Mouse (Mus musculus) gastrocnemius, adult 8-10 months (tissue): ENCODE results near the gene Sobp. TPM values are rescaled to one million over a fixed set of nuclear protein-coding genes. Genes with fewer than 3 reads are reported as not detected.

ENCODE experiments used
- DNase-seq, 2 experiments: peaks; one replicate each; pipeline ENCODE4 v3.0.0; 2022; ENCODE audit warnings: low spot score in 2 of 2
- total RNA-seq, 4 experiments: library from RNA; stranded (reverse); gene quantifications; 2 replicates each; pipeline ENCODE4 v1.2.4; 2022

The Sobp gene
- total RNA-seq, 4 experiments from 2014 or later, result 33.7 to 39.5 (median 35.8) TPM

DNA sequence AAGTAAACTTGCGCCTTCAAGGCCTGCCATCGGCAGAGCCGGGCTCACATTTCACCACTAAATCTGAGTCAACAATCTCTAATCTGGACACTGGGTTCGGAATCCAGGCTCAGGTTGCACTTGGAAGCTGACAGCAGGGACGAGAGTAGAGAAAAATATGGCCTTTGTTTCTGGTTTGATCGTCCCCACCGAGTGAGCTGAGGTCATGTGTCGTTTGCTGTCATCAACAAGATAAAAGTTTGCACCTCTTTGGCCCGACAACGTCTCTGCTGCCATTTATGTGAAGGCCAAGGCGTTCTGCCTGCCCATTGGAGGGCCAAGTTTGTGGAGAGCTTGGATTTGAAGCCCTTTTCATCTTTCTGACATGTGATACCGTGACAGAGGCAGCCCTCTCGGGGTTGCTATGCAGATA is 178.8 kb downstream of the Sobp start:
- peak; percentile 41 to 62 for DNase-seq

DNA sequence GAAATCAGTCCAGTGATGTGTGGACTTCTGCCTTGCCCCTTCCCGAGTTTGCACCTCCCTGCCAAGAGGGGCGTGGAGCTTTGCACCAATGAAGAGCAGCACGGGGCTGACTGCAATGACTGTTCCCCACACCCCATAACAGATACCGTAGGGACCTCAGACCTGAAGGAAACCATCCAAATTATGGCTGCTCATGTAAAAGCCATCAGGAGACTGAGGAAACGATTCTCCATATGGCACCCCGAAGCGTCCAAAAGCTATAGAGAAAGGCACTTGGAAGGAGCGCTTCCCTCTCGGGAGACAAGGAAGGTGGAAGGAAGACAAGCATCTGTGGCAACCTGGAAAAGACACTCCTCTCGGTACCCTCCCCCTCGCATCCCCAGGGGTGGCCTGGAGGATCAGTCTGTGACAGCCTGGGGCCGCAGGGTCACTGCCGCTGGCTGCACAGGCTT is 180.0 kb downstream of the Sobp start:
- DNase-seq, result peak; percentile 40 to 68

DNA sequence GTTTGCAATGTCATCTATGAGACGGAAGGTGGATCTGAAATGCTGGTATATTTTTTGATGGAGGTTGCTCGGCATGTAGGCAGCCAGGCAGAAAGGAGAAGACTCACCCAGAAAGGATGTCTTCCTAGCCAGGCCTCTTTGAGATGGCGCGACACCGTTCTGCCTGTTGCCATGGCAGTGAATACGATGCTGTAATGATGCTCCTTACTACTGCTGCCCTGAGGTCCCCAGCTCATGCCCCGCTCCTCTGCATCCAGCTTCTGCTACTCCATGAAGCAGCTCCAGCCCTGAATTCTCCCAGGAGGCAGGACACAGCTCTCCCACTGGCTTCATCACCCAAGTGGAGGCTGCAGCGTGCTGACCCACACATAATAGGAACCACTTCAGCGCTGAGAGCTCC is 183.3 kb downstream of the Sobp start:
- DNase-seq, result no peak

DNA sequence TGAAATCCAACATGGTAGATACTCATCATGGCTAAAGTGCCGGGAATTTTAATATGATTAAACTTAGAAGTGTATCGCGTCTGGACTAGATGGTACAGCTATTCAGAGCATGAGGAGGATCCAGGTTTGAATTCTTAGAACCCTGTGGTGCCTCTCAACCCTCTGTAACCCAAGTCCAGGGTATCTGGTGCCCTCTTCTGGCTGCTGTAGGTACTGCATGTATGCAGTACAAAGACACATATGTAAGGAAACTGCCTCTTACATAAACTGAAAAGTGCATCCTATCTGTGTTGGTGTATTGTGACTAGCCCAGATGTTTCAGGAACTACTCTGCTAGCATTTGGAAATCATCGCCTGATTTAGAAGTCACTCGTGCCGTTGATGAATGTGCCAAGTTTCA is 184.4 kb downstream of the Sobp start:
- DNase-seq, result no peak

DNA sequence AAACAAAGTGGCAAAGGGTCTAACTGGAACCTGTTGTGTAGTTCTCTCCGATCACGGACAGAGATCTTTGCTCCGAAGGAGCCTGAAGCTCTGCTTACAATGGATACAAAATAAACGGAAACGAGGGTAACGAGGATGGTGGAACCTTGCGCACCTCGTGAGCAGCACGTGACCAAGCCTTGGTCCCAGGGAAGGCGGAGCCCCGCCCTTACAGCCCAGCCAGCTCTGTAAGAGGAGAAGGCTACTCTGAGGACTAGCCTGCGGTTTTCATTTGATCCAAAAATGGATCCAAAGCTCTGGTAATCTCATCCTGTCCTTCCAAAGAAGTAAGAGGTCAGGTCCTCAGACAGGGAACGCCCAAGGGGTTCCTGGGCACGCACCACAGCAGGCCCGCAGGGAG is 185.7 kb downstream of the Sobp start:
- DNase-seq, result peak; percentile 74 to 83

DNA sequence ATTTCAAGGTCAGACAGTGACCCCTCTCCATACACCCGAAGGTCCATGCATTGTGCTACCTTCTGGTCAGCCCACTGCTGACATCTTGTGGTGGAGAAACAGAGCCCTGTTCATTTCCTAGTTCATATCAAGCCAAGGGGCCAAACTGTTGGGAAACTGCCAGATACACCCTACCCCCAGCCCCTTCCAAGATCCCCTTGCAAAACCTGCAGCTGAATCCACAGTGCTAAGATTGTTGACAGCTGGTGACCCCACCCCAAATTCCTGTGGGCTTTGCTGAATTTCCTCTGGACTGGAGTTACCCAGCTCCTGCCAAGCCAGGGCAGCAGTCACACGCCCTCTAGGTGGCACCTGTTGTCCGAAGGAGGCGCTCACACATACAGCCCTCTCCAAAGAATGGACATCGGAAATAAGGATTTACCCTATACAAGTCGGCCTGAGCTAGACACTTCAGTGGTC is 186.7 kb downstream of the Sobp start:
- DNase-seq, result peak; percentile 66 to 76

DNA sequence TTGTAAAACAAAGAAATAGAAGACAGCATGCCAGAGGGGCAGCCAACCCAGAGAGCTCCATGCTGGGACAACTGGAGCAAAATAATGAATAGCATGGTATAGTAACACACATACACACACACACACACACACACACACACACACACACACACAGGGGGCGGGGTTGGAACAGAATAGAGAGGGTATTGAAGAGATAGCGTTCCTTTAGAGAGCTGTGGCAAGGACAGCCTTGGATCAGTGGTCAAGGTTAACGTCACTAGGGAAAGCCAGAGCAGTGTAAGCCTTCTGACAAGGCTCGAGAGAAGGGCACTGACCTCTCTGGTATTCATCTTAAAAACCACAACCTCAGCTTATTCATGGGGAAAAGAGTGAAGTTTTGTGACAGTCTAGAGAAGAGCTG is 189.4 kb downstream of the Sobp start:
- DNase-seq, result no peak

DNA sequence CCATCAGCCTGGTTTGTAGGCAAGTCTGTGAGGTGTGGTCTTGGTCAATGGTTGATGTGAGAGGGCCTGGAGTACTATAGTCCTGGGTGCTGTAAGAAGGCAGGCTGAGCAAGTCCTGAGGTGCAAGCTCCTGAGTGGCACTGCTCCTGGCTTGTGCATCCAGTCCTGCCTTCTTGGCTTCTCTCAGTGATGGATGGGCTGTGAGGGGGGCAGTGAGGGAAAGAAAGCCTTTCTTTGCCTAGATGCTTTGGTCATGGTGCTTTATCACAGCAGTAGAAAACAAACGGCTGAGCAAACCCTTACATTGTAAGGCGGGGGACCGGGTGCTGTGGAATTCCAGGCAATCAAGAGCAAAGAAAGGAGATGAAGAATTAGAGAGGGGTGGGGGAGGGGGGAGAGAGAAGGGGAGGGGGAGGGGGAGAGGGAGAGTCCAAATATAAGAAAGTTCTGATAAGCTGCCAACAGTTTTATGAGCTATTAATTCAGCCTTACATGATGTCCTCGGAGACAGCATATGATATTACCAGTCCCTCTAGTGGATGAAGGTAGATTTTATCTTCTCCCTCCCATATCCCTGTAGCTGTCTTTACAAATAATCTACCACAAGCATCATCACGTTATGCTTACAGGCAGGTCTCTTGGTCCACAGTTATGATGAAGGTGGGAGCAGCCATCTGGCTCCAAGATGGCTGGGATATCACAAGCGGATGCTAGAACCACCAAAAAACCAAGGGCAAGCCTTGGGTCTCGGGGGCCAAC is 193.2 kb downstream of the Sobp start:
- DNase-seq, result no peak

DNA sequence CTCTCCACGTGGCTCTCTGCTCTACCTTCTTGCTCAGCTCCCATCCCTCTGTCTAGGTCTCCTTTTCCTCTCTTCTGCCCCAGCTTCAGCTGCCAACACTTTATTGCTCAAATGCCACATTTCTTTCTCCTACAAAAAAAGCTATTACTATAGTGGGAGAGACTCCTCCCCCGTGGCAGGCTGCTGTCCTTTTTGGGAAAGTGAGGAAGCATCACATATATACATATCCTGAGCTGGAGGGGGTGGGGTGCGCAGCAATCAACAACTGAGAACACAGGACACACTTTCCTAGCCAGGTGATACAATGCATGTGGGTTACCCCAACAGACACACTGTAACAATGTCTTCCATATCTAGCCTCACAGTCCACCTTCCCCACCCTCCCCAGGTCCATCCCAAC is 196.0 kb downstream of the Sobp start:
- DNase-seq, result no peak

DNA sequence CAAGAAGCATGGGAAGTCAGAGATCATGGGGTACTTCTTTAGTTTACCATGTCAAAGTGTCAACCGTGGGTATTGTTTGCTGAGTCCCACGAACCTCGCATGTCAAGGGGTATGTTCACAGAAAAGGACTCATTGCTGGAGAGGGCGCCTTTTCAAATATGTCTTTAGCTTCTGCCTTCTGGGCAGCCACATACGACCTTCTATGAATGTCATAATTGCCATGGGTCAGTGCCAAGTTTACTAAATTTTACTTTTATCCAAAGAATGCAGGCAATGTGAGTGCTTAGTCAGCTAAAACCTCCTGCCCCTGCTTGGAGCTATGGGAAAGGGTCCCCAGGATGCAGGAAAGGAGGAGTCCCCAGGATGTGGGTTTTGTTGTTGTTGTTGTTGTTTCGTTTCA is 197.8 kb downstream of the Sobp start:
- DNase-seq, result no peak

DNA sequence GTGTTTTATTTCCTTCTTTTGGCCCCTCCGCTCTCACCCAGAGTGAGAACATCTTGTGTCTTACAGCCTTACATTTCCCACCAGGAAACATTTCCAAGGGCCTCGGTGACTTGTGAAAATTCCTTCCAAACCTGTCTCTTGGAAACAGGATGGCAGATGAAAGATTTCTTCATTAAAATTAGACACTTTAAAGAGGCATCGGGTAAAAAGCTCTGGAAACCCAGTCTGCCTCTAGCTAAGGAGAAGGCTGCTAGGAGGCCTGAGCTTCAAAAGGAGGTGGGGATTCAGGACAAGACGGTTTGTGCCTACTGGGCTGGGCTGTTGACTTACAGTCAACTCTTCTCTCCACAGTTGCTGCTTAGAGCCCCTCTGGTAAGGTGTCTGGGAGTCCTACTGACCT is 200.8 kb downstream of the Sobp start:
- no peak for DNase-seq

DNA sequence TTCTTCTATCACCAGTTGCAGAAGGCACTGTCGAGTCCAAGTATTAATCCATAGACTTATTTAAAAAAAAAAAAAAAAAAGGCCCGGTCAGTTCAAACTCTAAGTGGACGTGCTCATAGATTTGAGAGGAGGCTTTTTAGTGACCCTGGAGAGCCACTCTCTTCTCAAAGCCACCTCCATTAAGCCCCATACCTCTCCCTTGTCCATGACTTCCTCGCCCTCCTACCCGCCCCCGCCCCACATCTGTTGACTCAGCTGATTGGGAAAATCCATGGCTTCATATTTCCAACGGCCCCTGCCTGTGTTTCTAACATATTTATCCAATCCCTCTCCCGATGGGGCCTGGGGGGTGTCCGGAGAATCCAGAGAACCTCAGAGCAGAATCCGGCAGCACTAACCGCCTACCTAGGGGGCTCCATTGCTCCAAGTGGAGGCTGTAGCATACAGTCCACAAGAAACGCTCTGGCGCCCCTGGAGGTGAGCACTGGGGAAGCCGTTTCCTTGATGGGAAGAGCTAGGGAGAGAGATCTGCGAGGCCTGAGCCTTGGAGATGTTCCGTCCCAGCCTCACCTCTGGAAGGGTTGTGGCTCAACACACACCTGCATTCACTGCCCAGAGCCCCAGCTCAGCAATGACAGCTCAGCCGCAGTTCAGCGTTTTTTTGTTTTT is 201.7 kb downstream of the Sobp start:
- DNase-seq, result peak in 1 of 2 experiments; percentile 38

DNA sequence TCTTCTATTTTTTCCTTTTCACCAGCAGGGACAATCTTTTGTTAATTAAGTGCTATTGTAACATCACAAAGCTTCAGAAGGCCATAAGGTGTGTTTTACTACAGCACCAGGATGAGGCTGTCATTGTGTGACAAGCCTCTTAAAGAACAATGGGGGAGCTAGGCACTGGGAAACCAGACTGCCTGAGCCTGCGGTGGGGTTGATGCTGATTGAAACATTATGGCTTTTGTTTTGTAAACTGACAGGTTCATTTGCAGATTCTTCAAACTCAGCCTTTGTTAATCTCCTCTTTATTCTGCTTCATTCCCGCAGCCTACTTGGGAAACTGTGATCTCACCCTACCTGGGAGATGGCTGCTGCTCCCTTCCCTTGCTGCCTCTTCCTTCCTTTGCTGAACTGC is 206.0 kb downstream of the Sobp start:
- DNase-seq, result no peak

DNA sequence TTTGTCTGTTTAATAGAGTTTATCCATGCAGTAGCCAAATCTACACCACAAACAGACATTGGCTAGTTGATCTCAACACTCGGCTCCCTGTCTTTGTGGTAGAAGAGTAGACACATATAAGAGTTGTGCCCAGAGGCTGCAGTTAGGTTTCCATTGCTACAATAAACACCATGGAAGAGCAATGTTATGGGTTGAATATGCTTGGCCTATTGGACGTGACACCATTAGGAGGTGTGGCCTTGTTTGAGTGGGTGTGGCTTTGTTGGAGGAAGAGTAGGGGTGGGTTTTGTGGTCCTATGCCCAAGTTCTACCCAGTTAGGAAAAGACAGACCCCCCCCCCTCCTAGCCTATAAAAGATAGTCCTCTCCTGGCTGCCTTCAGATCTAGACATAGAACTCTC is 211.3 kb downstream of the Sobp start:
- DNase-seq, result no peak

DNA sequence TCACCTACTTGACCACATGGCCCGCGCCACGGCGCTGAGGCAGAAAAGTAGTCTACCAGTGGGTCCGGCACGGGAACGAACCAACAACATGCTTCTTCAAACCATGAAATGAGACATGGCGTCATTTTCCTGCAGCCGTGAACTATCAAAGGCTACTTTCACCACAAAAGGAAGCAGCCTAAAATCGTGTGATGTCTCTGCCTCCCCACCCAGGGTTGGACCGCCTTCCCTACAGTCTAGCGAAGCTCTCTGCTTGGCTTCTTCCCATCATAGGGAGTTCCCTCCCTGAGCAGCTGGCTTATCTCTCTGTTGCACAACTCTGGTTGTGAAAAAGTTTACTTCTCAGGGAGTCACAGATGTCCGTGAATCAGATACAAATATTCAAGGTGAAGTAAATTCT is 211.7 kb downstream of the Sobp start:
- no peak for DNase-seq

DNA sequence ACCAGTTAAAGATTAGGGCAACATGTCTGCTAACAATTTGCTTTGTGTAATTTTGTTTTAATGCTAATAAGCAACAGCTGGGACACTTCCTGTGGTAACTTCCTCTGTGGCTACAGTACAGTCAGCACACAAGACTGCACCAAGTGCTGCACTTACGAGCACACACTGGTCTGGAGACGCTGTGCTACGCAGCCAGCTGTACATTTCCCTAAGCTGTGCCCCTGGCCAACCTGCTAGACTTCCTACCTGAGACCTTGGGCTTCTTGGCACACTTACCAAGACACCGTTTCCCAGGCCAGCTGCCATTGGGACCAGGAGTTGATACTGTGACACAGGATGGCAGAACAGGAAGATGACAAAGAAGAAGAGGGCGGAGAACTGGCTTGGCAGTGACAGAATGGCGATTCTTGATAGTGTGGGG is 212.1 kb downstream of the Sobp start:
- no peak for DNase-seq

DNA sequence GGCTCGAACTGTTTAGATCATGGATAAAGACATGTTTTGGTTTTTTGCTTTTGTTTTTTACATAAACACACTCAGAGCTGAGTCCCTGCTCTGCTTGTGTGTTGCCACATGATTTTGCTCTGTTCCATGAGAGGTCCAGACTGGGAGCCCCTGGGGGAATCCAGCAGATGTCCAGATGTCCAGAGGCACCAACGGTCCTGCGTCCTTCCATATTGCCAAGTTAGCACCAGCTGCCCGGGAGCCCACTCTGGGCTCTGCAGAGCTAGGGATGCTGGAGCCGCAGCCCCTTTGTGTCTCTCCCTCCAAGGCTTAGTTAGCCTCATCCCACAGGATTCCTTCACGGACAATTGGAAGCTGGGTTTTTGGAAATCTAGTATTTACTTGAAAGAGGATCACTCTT is 212.6 kb downstream of the Sobp start:
- DNase-seq, result no peak

DNA sequence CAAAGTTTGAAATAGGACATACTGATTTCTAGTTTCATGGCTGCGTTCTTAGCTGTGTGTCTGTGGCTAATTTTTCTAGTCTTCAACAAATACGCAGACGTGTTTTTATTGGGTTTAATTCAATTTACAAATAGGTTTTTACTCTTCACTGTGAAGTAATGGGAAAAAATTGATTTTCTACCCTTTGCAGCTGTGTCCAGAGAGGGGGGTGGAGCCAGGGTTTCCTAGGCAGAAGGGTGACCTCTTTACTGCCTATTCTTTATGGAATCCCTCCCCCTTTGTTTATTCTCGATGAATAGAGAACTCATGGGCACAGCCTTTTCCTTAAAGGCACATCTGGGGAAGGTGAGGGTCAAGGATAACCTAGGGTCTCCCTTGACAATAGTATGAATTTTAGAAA is 215.6 kb downstream of the Sobp start:
- no peak for DNase-seq

DNA sequence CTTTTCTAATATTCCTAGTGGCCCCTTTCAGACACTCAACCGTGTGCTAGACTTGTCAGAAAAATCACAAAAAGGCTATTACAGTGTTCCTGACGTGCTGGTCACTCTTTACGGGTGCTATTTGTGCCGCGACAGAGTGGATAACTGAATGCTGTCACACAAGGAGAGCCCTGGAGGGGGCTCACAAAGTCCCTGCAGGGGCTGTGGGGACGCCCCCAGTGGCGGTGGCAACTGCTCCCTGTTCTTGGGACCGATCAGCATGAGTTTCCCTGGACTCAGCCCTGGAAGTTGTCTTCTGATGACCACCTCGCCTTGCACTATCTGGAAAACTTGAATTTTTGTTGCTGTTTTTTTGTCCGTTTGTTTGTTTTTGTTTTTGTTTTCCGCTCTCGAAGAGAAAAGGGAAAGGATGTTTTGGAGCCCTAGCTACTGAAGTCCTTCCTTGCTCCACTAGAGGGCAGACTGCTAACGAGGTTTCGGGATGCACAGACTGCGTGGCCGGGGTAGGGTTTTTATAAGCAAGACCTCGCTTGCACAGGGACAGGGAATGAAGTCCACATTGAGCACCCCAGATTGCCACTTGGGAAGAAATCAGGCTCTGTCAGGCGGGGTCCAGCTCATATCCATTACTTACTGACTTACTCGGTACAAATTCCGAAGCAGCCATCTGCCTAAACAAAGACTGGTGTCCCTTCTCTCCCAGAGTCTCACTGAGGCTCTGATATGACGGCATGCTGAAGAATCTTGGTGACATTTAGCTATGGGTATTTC is 216.3 kb downstream of the Sobp start:
- DNase-seq, result peak; percentile 53 to 60

DNA sequence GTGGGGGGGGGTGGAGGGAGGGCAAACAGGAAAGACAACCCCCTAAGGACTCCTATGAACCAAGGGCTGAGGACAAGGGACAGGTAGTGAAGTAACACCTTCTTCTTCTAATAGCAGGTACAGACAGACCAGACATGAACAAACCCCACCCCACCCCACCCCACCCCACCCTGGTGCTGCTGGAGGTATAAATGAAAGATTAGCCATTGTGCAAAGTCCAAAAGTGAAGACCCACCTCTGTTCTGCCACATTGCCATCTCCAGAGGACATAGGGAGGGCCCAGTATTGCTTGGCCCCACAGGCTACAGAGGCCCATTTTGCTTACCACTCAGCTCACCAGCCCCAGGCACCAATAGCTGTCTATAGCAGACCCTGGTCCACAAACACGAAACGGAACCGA is 219.1 kb downstream of the Sobp start:
- no peak for DNase-seq

DNA sequence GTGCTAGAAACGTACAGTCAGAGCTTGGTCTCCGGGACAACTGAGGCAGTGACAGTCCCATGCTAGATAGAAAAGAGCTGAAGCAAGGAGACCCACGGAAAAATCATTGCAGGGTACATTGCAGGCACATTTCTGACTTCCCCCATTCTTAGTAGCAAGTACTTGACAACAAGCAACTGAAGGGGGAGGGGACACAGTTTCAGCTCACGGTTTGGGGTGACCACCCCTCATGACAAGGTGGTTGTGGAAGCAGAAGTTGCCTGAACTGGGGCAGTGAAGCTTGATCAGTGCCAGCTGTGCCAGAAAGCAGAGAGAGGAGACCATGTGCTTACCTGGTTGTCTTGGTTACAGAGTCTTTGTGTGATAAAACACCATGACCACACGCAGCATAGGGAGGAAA is 220.7 kb downstream of the Sobp start:
- no peak for DNase-seq
